Mouse (Mus musculus) embryonic fibroblast, embryonic 13.5 days (primary cell): ENCODE measurements at regions not wholly inside any gene's neighbourhood (a gene's known extent, or its start where the extent isn't known, plus 50 kb on each side); places are given as distances from the start of the nearest gene placed in this dataset.

ENCODE experiments used
- CTCF ChIP-seq: IDR thresholded peaks from 2 replicates; pipeline ENCODE4 v1.5.1; 2011; ENCODE audit warnings: mild to moderate bottlenecking, control low read depth, low read length, moderate library complexity, borderline replicate concordance; ENCODE audit not compliant: insufficient read depth
- POLR2A ChIP-seq: IDR thresholded peaks from 2 replicates; pipeline ENCODE4 v1.6.1; 2011; ENCODE audit warnings: low read depth, mild to moderate bottlenecking, control low read depth, low read length, moderate library complexity

DNA sequence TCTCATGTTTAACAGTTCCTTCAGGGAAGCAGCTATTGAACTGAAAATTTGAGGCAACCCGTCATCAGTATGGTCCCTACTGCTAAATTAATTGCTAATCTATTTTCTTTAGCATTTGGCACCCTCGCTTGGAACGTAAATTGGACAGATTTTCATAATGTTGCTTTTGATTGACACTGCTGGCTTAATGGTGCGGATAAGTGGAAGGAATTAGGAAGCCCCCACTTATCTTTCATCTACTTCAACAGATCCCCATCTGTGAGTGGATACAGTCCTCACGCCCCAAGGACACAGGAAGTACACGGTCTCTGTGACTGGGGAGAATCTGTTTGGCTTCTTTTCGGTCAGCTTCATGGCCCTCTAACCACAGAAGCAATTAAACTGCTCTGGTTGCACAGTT, 251.6 kb downstream of the Dact1 start:
- TF ChIP-seq POLR2A = no peak
- no peak for TF ChIP-seq CTCF
